Mouse (Mus musculus) midbrain, postnatal 0 days (tissue): ENCODE measurements around the gene Socs3. TPM values are rescaled to one million over a fixed set of nuclear protein-coding genes. Genes with fewer than 3 reads are reported as not detected.
A peak's percentile ranks its signal among the peaks of the same experiment; 100 is the strongest.

Experiments
- ATAC-seq: fragments of 200-750 bp; cut with Nextera tagmentation; 2 replicates; pipeline ENCODE4 v1.8.0; 2017; ENCODE audit warnings: moderate number of reproducible peaks, mild to moderate bottlenecking, moderate TSS enrichment, moderate library complexity; ENCODE audit not compliant: low FRiP score
- DNase-seq: peaks from one replicate; pipeline ENCODE4 v3.0.0-alpha.2; 2015; ENCODE audit warnings: low spot score
- H3K27ac ChIP-seq: fragments of 300-500 bp; sonication (generic); 2 replicates; pipeline ENCODE4 v1.5.1; 2014; ENCODE audit warnings: low read depth, mild to moderate bottlenecking, low read length, mixed read lengths
- H3K27me3 ChIP-seq: fragments of 300-500 bp; sonication (generic); 2 replicates; pipeline ENCODE4 v1.6.1; 2014; ENCODE audit warnings: low read length, control low read depth, mixed read lengths; ENCODE audit not compliant: insufficient read depth
- H3K36me3 ChIP-seq: fragments of 300-500 bp; sonication (generic); 2 replicates; pipeline ENCODE4 v1.6.1; 2014; ENCODE audit warnings: low read length, control low read depth, mixed read lengths; ENCODE audit not compliant: insufficient read depth
- H3K4me1 ChIP-seq: fragments of 300-500 bp; sonication (generic); 2 replicates; pipeline ENCODE4 v1.6.1; 2014; ENCODE audit warnings: mild to moderate bottlenecking, control low read depth, antibody characterized with exemption, low read length, mixed read lengths; ENCODE audit not compliant: insufficient read depth
- H3K4me2 ChIP-seq: fragments of 300-500 bp; sonication (generic); 2 replicates; pipeline ENCODE4 v1.6.1; 2014; ENCODE audit warnings: low read depth, mild to moderate bottlenecking, low read length, mixed read lengths; ENCODE audit not compliant: poor library complexity, severe bottlenecking
- H3K4me3 ChIP-seq: fragments of 300-500 bp; sonication (generic); 2 replicates; pipeline ENCODE4 v1.5.1; 2014; ENCODE audit warnings: low read depth, mild to moderate bottlenecking, low read length, moderate library complexity
- H3K9ac ChIP-seq: fragments of 300-500 bp; sonication (generic); replicated peaks from 2 replicates; pipeline ENCODE4 v1.6.1; 2014; ENCODE audit warnings: mild to moderate bottlenecking, low read length, moderate library complexity, mixed read lengths; ENCODE audit not compliant: poor library complexity, severe bottlenecking
- H3K9me3 ChIP-seq: fragments of 300-500 bp; sonication (generic); 2 replicates; pipeline ENCODE4 v1.6.1; 2016; ENCODE audit warnings: low read length, control low read depth
- CTCF ChIP-seq: IDR thresholded peaks from 2 replicates; pipeline ENCODE4 v1.5.1; 2016; ENCODE audit warnings: antibody characterized with exemption, mild to moderate bottlenecking
- WGBS: fragments of 180-500 bp; shearing (Covaris S2); extraction: QIAGEN DNeasy Blood & Tissue Kit; methylation state at CpG from one replicate; pipeline ENCODE4 v1.1.7; 2014; 5-methylcytosine and 5-hydroxymethylcytosine counted together
- polyA plus RNA-seq: library from polyadenylated mRNA; unstranded; fragments of >200 nt; fragmentation: Nextera tagmentation; extraction: Ambion mirVana; gene quantifications from 2 replicates; pipeline ENCODE4 v1.2.1, GENCODE M21; 2015
- total RNA-seq: library from RNA; depleted of rRNA; stranded (reverse); fragments of >200 nt; gene quantifications from 2 replicates; pipeline ENCODE4 v1.2.3, GENCODE M21; 2014

Gene Socs3
- total and polyA plus RNA-seq, 2 experiments from 2014 or later: 4.9 to 8.5 TPM

DNA sequence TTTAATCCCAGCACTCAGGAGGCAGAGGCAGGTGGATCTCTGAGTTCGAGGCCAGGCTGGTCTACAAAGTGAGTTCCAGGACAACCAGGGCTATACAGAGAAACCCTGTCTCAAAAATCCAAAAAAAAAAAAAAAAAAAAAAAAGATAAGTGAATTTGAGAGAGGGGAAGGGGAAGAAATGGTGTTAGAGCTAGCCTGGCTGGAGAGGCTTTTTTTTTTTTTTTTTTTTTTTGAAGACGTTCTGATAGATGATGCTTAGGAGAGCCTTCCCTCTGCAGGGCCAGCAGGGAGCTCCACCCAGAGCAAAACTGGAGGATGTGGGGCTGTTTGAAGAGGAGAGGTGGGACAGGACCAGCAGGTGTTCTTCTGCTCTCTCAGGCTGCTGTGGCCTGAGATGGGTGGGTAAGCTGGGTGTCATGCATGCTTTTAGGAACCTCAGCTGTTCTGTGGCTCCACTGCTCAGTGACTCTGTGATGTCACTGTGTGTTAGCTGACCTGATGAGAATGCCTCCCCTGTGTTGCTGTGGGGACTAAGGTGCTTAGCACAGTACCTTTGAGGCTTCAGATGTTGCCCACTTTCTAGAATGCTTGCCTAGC is 1.9 kb upstream of the Socs3 start:
- 64% methylated on average over 2 of the region's 2 CpGs for WGBS
- Histone ChIP-seq H3K36me3 (no peaks in the 10 kb centered on the region), H3K9me3 (no peaks in the 10 kb centered on the region), H3K4me2 (no peak overlapping the region), H3K4me3 (no peak overlapping the region), H3K27me3 (0 out of 2 replicates have a peak, but pooled peaks cover 3% of the 10 kb centered on the region), H3K9ac (no peak overlapping the region), H3K4me1 (no peaks in the 10 kb centered on the region), H3K27ac (no peak overlapping the region)
- ATAC-seq: no peak
- no peak for DNase-seq
- TF ChIP-seq CTCF: no peak

DNA sequence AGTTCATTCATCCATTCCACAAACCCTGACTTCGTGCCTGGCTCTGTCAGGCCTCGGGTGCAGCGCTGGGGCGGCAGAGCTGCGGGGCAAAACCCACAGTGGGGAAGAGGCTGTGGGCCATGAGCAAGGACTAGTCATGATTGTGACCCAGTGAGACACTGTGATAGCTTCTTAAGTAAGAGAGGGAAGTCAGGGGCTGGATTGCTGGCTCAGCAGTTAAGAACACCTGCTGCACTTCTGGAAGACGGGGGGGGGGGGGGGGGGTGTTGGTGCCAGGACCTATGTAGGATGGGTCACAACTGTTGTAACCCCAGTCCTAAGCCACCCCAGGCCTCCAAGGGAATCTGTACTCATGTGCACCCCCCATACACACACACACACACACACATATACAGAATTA is 1.3 kb upstream of the Socs3 start:
- H3K4me3 ChIP-seq: no peak overlapping the region
- TF ChIP-seq CTCF: no peak
- DNase-seq (no peak), ATAC-seq (no peak)
- H3K36me3 ChIP-seq: no peaks in the 10 kb centered on the region
- no peak overlapping the region for H3K9ac ChIP-seq
- no peak overlapping the region for H3K27ac ChIP-seq
- H3K4me2 ChIP-seq: no peak overlapping the region
- no peaks in the 10 kb centered on the region for H3K9me3 ChIP-seq
- WGBS: 71% methylated on average over 5 of the region's 6 CpGs
- H3K27me3 ChIP-seq: peaks cover 7% of the 10 kb centered on the region; the same call in 1 of the 2 replicates
- no peaks in the 10 kb centered on the region for H3K4me1 ChIP-seq

DNA sequence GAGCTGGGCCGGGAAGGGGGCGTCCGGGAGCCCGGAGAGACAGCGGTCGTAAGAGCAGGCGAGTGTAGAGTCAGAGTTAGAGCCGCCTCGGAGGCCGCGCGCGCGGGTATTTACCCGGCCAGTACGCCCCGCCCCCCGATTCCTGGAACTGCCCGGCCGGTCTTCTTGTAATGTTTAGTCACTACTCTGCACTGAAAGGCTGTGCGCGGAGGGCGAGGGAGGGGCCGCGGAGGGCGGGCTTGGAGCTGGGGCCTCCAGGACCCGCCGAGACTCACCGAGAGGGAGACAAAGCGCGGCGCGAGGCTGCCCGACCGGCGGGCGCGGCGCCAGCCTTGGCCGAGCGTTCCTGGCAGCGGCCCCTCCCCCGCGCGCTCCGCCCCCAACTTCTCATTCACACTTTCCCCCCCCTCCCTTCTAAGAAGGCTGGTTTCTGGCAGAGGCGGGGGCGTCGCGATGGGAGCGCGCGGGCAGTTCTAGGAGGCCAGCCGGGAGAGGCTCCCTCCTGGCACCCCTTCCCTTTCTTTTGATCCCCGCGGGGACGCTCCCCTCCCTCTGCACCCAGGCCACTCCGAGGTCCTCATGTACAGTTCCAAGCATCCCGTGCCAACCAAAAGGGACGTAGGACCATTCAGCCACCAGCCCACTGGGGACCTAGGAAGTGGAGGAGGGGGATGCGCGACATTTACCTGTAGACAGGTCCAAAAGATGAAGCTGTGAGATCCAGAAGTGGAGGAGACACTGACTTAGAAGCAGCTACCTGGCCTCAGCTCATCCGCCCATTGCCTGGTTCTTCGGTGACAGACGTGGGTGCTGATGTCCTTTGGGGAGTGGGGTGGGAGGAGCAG is 525 bp downstream of the Socs3 start:
- Histone ChIP-seq H3K4me3 (peak overlapping the region; percentile 51), H3K36me3 (no peaks in the 10 kb centered on the region), H3K4me1 (no peaks in the 10 kb centered on the region), H3K4me2 (peak overlapping the region; percentile 90), H3K9ac (peak overlapping the region; percentile 52), H3K27me3 (peaks cover 7% of the 10 kb centered on the region), H3K9me3 (no peaks in the 10 kb centered on the region), H3K27ac (peak overlapping the region; percentile 39)
- DNase-seq: peak; percentile 93
- under 1% methylated on average over 52 of the region's 65 CpGs for WGBS
- TF ChIP-seq CTCF: no peak
- ATAC-seq: peak; percentile 88

DNA sequence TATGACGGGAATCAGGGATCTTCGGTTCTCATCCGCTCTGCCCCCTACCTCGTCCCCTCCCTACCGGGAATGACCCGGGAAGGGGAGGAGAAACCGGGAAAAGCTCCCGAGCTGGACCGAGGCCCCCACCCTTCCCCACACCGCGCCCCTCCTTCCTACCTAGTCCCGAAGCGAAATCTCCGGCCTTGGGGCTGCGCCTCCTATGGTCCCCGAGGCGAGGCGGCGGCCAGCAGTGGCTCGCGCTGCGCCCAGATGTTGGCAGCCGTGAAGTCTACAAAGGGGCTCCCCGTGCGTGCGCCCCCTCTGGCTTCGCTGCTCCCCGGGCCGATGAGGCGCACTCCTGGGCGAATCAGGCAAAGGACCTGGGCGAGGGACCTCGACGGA is 1.1 kb downstream of the Socs3 start:
- ATAC-seq (peak; percentile 48), DNase-seq (no peak)
- Histone ChIP-seq H3K9ac (peak overlapping the region; percentile 52), H3K36me3 (no peaks in the 10 kb centered on the region), H3K4me3 (peak overlapping the region; percentile 51), H3K27ac (peak overlapping the region; percentile 39), H3K4me1 (peaks cover 2% of the 10 kb centered on the region; the same call in 1 of the 2 replicates), H3K9me3 (no peaks in the 10 kb centered on the region), H3K4me2 (peak overlapping the region; percentile 90), H3K27me3 (peaks cover 7% of the 10 kb centered on the region)
- under 1% methylated on average over 33 of the region's 34 CpGs for WGBS
- TF ChIP-seq CTCF: peak; percentile 47

DNA sequence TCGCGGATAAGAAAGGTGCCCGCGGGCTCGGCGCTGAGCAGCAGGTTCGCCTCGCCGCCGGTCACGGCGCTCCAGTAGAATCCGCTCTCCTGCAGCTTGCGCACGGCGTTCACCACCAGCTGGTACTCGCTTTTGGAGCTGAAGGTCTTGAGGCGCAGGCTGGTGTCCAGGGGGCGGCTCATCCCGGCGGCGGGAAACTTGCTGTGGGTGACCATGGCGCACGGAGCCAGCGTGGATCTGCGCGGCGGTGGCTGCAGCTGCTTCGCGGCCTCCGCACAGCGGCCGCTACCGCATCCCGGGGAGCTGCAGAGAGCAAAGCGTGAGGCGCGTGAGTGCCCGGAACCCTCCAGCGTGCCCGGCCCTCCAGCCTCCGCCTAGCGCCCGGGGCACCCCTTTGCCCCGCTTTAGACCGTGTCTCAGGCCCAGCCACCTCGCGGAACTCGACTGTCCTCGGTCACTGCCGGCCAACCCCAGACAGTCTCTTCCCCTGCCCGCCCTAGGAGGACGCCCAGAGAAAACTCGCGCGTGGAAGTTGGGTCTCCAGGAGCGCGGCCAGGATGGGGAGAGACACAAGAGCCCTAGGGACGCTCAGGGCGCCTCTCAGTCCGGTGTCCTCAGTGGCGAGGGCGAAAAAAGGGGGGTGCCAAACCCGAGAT is 1.7 kb downstream of the Socs3 start:
- DNase-seq (no peak), ATAC-seq (no peak)
- Histone ChIP-seq H3K4me2 (peak overlapping the region; percentile 90), H3K4me3 (peak overlapping the region; percentile 51), H3K9me3 (no peaks in the 10 kb centered on the region), H3K4me1 (peaks cover 4% of the 10 kb centered on the region; the same call in 1 of the 2 replicates), H3K36me3 (no peaks in the 10 kb centered on the region), H3K9ac (peak overlapping the region; percentile 52), H3K27me3 (peaks cover 7% of the 10 kb centered on the region), H3K27ac (0 out of 2 replicates have a peak overlapping the region, but pooled peaks have one; percentile 39)
- TF ChIP-seq CTCF: no peak
- WGBS: under 1% methylated on average over 50 of the region's 64 CpGs
